Mouse (Mus musculus) neural tube, embryonic 15.5 days (tissue): ENCODE results near the gene Pde4d. TPM values are rescaled to one million over a fixed set of nuclear protein-coding genes. Genes with fewer than 3 reads are reported as not detected.
A peak's percentile ranks its signal among the peaks of the same experiment; 100 is the strongest.

ENCODE experiments used
- ATAC-seq: fragments of 200-750 bp; cut with Nextera tagmentation; 2 replicates; pipeline ENCODE4 v1.8.0; 2017; ENCODE audit warnings: mild to moderate bottlenecking, moderate TSS enrichment, moderate library complexity; ENCODE audit not compliant: low FRiP score
- H3K27ac ChIP-seq: fragments of 300-500 bp; sonication (generic); replicated peaks from 2 replicates; pipeline ENCODE4 v1.5.1; 2015; ENCODE audit warnings: mild to moderate bottlenecking, inconsistent platforms
- H3K27me3 ChIP-seq: fragments of 300-500 bp; sonication (generic); replicated peaks from 2 replicates; pipeline ENCODE4 v1.6.1; 2015; ENCODE audit warnings: inconsistent platforms
- H3K36me3 ChIP-seq: fragments of 300-500 bp; sonication (generic); 2 replicates; pipeline ENCODE4 v1.6.1; 2015; ENCODE audit warnings: inconsistent platforms
- H3K4me1 ChIP-seq: fragments of 300-500 bp; sonication (generic); 2 replicates; pipeline ENCODE4 v1.6.1; 2015; ENCODE audit warnings: inconsistent platforms
- H3K4me2 ChIP-seq: fragments of 300-500 bp; sonication (generic); 2 replicates; pipeline ENCODE4 v1.6.1; 2015; ENCODE audit warnings: inconsistent platforms, mild to moderate bottlenecking, moderate library complexity
- H3K4me3 ChIP-seq: fragments of 300-500 bp; sonication (generic); replicated peaks from 2 replicates; pipeline ENCODE4 v1.5.1; 2015; ENCODE audit warnings: mild to moderate bottlenecking, inconsistent platforms
- H3K9ac ChIP-seq: fragments of 300-500 bp; sonication (generic); replicated peaks from 2 replicates; pipeline ENCODE4 v1.6.1; 2015; ENCODE audit warnings: mild to moderate bottlenecking, inconsistent platforms
- H3K9me3 ChIP-seq: fragments of 300-500 bp; sonication (generic); replicated peaks from 2 replicates; pipeline ENCODE4 v1.6.1; 2016; ENCODE audit warnings: inconsistent platforms
- WGBS: fragments of 180-500 bp; shearing (Covaris S2); methylation state at CpG from one replicate; pipeline ENCODE4 v1.1.7; 2015; ENCODE audit warnings: mixed read lengths; 5-methylcytosine and 5-hydroxymethylcytosine counted together
- polyA plus RNA-seq: library from polyadenylated mRNA; unstranded; fragments of >200 nt; fragmentation: Nextera tagmentation; extraction: Ambion mirVana; gene quantifications from 2 replicates; pipeline ENCODE4 v1.2.1, GENCODE M21; 2015

Pde4d gene
- polyA plus RNA-seq, 1 experiment from 2014 or later, result 20.7 TPM

DNA sequence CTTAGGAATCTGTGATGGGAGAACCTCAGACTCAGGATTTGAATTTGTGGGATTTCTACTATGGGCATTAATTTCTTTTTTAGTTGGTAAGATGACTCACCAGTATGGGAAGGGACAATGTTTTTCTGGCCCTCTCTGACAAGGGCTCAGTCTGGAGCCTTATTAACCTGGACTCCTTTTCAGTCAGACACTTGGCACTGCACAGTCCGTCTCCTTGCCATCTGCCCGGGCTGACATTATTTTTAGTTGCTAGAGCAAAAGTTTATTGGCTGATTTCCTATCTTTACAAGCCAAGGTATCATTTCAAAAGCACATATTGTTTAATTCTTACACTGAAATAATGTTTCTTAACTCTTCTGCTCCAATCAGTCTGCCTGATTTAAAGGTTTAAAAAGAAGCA is 1258.6 kb downstream of the Pde4d start:
- Histone ChIP-seq H3K27me3 (no peaks in the 10 kb centered on the region), H3K36me3 (no peaks in the 10 kb centered on the region), H3K9me3 (no peaks in the 10 kb centered on the region), H3K4me3 (no peak overlapping the region), H3K4me1 (0 out of 2 replicates have a peak, but pooled peaks cover 4% of the 10 kb centered on the region), H3K27ac (no peak overlapping the region), H3K4me2 (no peak overlapping the region), H3K9ac (no peak overlapping the region)
- 67% methylated on average over 2 of the region's 2 CpGs for WGBS
- no peak for ATAC-seq

DNA sequence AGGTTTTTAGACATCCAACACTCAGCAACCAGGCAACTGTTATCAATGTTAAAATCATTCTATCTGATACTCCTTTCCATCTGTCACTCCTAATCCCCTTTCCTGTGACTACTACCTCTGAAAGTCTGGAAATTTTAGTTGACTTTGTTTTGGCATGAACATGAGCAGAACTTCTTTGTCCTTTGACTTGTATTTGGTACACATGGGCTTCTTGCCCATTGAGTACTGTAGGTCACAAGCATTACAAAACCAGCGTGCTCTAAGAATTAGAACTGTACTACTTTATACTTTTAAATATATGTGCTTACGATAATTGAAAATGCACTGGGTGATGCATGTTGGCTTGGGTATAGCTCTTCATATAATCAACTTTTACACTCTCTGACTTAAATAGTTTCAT is 1264.8 kb downstream of the Pde4d start:
- H3K27ac ChIP-seq, result no peak overlapping the region
- H3K9me3 ChIP-seq, result no peaks in the 10 kb centered on the region
- H3K27me3 ChIP-seq, result no peaks in the 10 kb centered on the region
- no peak for ATAC-seq
- H3K4me2 ChIP-seq, result no peak overlapping the region
- no peak overlapping the region for H3K4me3 ChIP-seq
- WGBS, result 96% methylated on average over 2 of the region's 2 CpGs
- H3K9ac ChIP-seq, result no peak overlapping the region
- H3K4me1 ChIP-seq, result no peaks in the 10 kb centered on the region
- no peaks in the 10 kb centered on the region for H3K36me3 ChIP-seq

DNA sequence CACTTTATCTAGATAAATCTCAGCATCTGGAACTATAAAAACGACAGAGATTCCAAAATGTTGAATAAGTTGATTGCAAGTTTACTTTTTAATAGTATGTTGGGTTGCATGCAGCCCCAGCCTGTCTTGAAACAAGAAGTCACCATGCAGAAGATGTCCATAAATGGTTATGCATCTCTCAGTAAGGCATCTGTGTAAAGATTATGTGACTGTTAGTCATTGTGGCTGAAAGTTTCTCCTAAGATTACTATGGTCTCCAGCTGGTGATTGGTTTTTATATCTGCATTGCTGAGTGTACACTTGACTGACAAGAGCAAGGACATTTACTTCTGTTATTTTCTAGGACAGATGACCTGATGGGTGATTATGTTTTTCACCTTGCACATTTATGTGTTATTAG is 1265.6 kb downstream of the Pde4d start:
- Histone ChIP-seq H3K36me3 (no peaks in the 10 kb centered on the region), H3K27ac (no peak overlapping the region; the same call in 1 of the 2 replicates), H3K4me3 (no peak overlapping the region), H3K4me2 (no peak overlapping the region), H3K9ac (no peak overlapping the region), H3K9me3 (no peaks in the 10 kb centered on the region), H3K27me3 (no peaks in the 10 kb centered on the region), H3K4me1 (no peaks in the 10 kb centered on the region)
- 73% methylated on average over 1 of the region's 1 CpGs for WGBS
- ATAC-seq, result no peak

DNA sequence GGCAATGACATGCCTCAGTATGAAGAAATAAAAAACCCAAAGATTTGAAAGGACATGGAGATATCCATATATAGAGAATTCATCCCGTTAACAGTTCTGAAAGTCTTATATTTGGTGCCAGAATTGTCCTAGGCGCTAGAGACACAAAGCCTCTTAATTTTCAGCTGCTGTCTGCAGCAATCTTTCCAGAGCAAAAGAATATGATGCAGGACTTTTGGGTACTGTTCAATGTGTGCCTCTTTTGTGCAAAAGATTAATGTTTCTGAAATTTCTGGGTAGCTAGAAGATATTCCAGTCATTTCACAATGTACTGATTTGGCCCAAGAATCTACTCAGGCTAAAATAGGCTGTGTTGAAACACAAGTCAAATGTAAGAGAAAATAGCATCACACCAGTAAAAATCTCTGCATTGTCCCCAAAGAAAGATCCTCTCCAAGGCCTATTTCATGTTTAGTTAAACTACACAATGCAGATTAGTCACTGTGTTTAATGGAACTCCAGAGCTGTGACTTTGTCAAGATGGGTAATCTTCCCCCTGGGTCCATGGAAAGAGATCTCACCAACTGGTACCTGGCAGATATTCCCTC is 1270.5 kb downstream of the Pde4d start:
- Histone ChIP-seq H3K27ac (no peak overlapping the region), H3K9ac (no peak overlapping the region)
- 93% methylated on average over 2 of the region's 2 CpGs for WGBS

DNA sequence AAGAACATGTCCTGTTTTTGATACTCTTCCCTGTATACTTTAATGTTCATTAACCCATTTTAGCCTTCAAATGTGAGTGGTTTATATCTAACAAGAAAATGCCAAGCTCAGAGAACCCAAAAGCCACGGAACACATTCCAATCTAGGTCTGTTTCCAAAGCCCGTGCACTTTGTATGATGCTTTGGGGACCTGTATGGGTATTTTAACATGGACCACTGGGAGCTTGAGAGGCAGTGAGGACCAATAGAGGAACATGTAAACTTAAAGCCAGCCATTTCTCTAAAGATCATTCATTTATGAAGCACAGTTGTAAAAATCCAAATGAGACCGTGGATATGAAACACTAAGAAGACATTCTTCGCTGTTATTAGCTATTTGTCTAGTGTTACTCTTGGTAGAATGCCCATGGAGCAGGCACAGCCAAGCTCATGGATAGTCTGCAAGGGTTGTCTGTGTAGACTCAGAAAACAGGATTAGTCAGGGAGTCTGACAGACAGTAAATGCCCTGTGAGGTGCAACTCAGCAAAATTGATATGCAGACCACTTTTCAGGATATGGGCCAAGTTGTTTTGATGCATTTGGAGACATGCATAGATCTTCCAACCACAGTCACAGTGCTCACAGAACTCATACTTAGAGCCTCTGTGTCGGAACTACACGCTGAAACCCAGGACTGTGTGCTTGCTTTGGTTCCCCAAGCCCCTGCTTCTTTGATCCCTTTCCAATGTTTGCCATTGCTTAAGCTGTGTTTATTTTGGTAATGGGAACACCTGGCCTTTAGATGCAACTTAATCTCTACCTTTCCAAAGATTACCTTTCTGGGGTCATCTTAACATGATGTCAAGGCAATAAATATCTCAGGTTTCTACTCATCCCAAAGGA is 1272.7 kb downstream of the Pde4d start:
- Histone ChIP-seq H3K4me3 (no peak overlapping the region), H3K36me3 (no peaks in the 10 kb centered on the region), H3K27ac (no peak overlapping the region), H3K9ac (no peak overlapping the region), H3K9me3 (no peaks in the 10 kb centered on the region), H3K4me2 (no peak overlapping the region), H3K4me1 (peaks cover 11% of the 10 kb centered on the region; the same call in 1 of the 2 replicates), H3K27me3 (no peaks in the 10 kb centered on the region)
- ATAC-seq, result no peak
- WGBS, result 74% methylated on average over 6 of the region's 6 CpGs

More for the DNA sequence above, 1270.5 kb downstream of the Pde4d start:
- Histone ChIP-seq H3K4me1 (0 out of 2 replicates have a peak, but pooled peaks cover 4% of the 10 kb centered on the region), H3K36me3 (no peaks in the 10 kb centered on the region), H3K9me3 (no peaks in the 10 kb centered on the region), H3K27me3 (no peaks in the 10 kb centered on the region), H3K4me3 (no peak overlapping the region), H3K4me2 (no peak overlapping the region)
- ATAC-seq, result no peak

DNA sequence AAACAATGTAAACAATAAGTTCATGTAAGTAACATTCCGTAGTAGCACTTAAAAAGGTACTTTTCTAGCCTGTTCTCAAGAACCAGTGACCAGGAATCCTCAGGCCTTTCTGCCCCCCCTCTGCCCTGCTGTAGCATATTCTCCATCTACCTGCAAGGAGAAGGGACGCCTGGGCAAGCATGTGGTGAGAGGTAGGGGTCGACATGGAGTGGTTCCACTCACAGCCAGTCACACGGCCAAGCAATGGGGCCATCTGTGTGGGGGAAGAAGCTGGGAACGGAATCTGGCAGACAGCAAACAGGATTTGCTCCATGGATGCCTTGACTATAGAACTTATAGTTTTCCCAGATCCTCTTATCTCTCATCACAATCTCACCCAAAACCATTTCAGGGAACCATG is 1277.6 kb downstream of the Pde4d start:
- Histone ChIP-seq H3K36me3 (no peaks in the 10 kb centered on the region), H3K9ac (no peak overlapping the region), H3K4me2 (no peak overlapping the region), H3K4me1 (peaks cover 7% of the 10 kb centered on the region; the same call in 1 of the 2 replicates), H3K27ac (no peak overlapping the region), H3K9me3 (no peaks in the 10 kb centered on the region), H3K27me3 (no peaks in the 10 kb centered on the region), H3K4me3 (no peak overlapping the region)
- no peak for ATAC-seq
- WGBS, result 82% methylated on average over 5 of the region's 5 CpGs

DNA sequence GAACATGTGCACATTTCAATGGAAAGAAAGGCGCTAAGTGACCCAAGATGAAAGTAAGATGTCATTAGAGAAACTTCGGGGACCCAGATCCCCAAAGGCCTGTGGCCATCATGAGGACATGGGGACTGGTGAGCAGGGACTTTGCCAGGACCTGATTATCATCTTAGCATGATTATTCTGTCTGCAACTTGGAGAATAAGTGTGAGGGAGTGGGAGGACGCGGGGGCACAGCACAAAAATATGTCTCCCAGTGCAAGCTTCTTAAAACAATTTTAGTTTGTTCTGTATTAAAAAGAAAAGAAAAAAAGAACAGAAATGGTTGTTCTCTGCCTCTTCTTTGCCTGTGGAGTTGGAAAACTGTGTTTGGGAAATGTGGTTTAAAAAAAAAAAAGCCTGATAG is 1279.9 kb downstream of the Pde4d start:
- no peak overlapping the region for H3K4me2 ChIP-seq
- H3K27me3 ChIP-seq, result no peaks in the 10 kb centered on the region
- H3K27ac ChIP-seq, result no peak overlapping the region
- H3K4me1 ChIP-seq, result peaks cover 7% of the 10 kb centered on the region; the same call in 1 of the 2 replicates
- no peaks in the 10 kb centered on the region for H3K36me3 ChIP-seq
- no peak overlapping the region for H3K9ac ChIP-seq
- 88% methylated on average over 4 of the region's 4 CpGs for WGBS
- ATAC-seq, result no peak
- no peaks in the 10 kb centered on the region for H3K9me3 ChIP-seq
- no peak overlapping the region for H3K4me3 ChIP-seq

DNA sequence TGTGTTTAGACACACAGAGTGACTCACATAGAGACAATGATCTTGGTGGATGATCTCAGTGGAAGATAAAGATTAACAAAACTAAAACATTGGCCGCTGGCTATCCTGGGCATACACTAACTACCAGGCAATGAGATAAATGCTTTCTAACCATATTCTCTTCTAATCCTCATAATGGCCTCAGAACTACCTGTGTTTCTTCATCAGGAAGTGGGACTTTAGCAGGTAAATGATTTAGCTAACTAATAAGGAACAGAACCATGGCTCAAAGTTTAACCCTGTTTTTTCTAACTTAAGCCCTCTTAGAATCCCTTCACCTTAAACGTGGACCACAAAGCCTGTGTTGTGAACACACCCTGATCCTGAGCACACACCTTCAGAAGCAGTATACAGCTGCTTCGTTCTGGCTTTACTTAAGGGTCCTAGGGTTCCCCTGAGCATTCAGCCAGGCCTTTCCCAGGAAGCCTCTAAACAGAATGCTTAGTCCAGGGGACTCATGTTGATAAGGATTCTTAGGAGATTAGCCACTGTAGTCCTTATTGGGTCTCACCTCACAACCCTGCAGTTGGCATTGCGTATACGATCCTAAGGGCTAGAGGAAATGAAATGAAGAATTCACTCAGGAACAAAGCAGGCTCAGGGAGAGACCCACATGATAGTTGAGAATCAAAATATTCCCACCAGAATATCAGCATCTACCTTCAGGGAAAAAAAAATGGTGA is 1283.1 kb downstream of the Pde4d start:
- H3K9me3 ChIP-seq, result no peaks in the 10 kb centered on the region
- H3K4me3 ChIP-seq, result no peak overlapping the region
- no peak for ATAC-seq
- H3K4me2 ChIP-seq, result no peak overlapping the region
- no peaks in the 10 kb centered on the region for H3K36me3 ChIP-seq
- no peaks in the 10 kb centered on the region for H3K4me1 ChIP-seq
- H3K27me3 ChIP-seq, result no peaks in the 10 kb centered on the region
- WGBS, result 93% methylated on average over 5 of the region's 5 CpGs
- no peak overlapping the region for H3K9ac ChIP-seq
- no peak overlapping the region for H3K27ac ChIP-seq

DNA sequence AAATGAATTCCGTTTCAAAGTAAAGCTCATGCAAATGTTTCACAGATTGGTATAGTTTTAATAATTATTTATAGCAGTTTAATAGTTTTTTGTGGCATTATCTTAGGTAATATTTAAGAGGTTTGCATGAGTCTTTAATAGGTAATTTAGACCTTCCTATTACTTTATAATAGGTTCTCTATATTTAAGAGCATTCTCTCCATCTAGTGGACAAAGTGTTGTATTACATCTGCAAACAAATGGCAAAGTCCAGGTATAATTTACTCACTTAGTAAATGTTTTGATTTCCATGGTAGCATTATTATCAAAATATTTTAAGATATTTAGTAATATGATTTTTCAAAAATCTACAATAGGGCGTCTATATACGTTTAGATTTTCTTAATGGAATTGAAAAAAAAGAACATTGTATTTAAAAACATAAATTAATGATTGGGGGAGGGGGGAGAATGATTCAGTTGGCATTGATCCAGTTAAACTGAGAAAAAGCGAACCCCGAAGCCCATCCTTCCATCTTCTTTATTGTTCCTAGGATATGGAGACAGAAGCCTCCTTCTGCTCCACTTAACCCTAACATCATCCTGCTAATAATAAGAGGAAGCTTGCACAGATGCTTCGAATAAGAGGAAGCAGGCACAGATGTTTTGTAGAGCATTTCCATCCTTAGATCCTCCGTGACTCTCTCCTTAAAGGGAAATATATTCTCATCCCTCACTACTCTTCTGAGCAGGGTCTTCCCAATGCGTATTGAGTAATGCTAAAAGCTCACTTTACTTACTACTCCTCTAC is 1286.7 kb downstream of the Pde4d start:
- WGBS, result 39% methylated on average over 8 of the region's 8 CpGs
- H3K4me2 ChIP-seq, result no peak overlapping the region
- H3K4me3 ChIP-seq, result no peak overlapping the region
- no peak overlapping the region for H3K9ac ChIP-seq
- no peaks in the 10 kb centered on the region for H3K9me3 ChIP-seq
- no peaks in the 10 kb centered on the region for H3K27me3 ChIP-seq
- no peak for ATAC-seq
- no peak overlapping the region for H3K27ac ChIP-seq
- H3K36me3 ChIP-seq, result no peaks in the 10 kb centered on the region
- H3K4me1 ChIP-seq, result no peaks in the 10 kb centered on the region

DNA sequence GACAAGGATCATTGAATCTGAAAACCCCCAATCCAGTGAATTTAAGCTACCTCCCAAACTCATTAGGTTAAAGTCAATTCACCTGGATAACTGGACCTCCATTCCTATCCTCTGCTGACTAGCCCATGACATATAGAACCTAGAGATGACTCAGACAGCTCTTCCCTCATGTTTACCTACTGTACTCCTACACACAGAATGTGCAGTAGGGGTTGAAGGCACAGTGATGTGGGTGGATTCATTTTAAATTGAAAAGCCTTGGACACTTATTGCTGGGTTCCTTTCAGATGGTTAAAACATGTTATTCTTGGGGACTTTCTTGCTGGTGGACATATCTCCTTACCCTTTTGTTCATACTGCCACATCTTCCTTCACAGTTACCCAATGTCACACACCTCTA is 1296.7 kb downstream of the Pde4d start:
- Histone ChIP-seq H3K9me3 (no peaks in the 10 kb centered on the region), H3K27ac (no peak overlapping the region), H3K4me1 (0 out of 2 replicates have a peak, but pooled peaks cover 6% of the 10 kb centered on the region), H3K27me3 (no peaks in the 10 kb centered on the region), H3K4me2 (no peak overlapping the region), H3K9ac (no peak overlapping the region), H3K36me3 (no peaks in the 10 kb centered on the region), H3K4me3 (no peak overlapping the region)
- ATAC-seq, result no peak

DNA sequence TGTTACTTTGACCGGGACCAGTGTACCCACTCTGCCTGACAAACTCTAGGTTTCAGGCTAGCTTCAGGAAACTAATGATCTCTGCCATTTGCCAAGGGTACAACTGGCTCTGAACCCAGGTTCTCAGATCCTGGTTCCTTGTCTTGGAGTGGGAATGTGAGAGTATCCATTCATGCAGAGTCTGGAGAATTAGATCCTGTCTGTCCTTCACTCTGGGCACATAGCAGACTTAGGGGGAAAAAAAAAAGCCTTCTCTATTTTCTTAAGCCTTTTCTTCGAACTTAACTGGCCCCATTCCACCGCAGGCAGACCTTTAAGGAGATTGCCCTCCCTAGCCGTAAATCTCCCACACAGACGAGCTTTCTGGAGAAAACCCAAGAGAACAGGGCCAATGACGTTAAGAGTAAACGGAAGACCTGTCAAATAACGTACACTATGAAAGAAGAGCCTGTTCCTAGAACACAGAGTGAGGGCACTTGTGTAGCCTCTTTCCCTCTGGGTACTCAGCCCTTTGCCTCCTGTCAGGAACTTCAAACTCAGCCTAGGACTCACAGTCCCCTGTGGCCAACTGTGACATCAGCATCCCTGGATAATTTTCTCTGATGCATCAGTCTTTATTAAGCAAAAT is 1302.6 kb downstream of the Pde4d start:
- no peak overlapping the region for H3K4me3 ChIP-seq
- H3K4me1 ChIP-seq, result peaks cover 11% of the 10 kb centered on the region; the same call in 1 of the 2 replicates
- peak; percentile 59 for ATAC-seq
- no peak overlapping the region for H3K4me2 ChIP-seq
- 0 out of 2 replicates have a peak overlapping the region, but pooled peaks have one; percentile 23 for H3K27ac ChIP-seq
- WGBS, result 19% methylated on average over 8 of the region's 8 CpGs
- no peak overlapping the region for H3K9ac ChIP-seq
- H3K9me3 ChIP-seq, result no peaks in the 10 kb centered on the region
- H3K27me3 ChIP-seq, result no peaks in the 10 kb centered on the region
- no peaks in the 10 kb centered on the region for H3K36me3 ChIP-seq
